Mouse (Mus musculus) left cerebral cortex, postnatal 14 days (tissue): Measurements from ENCODE around the gene Igsf21. TPM values are rescaled to one million over a fixed set of nuclear protein-coding genes. Genes with fewer than 3 reads are reported as not detected.

Experiments
- DNase-seq, 2 experiments: peaks; one replicate each; pipeline ENCODE4 v3.0.0; 2021 to 2022; ENCODE audit warnings: low spot score in 2 of 2, mixed read lengths in 1 of 2
- intact Hi-C: fragments of 180-260 bp; cut with DNase I; formaldehyde crosslinking; loops from one replicate; pipeline ENCODE4 v1.15.1; 2025
- total RNA-seq, 2 experiments: library from RNA; stranded (reverse); gene quantifications; 2 replicates each; pipeline ENCODE4 v1.2.3; 2021

Gene Igsf21
- total RNA-seq, 2 experiments from 2014 or later: 108 to 128 TPM

GRCm38 (mm10) chr4:140035232-140035631, 211.4 kb downstream of the Igsf21 start:
- intact Hi-C loops: loop anchor here (5.0 kb wide), 1 partner anchor 37 kb away; no protein-coding TSS in a partner anchor
- no peak for DNase-seq

GRCm38 (mm10) chr4:140033394-140033793, 213.2 kb downstream of the Igsf21 start:
- peak; percentile 48 to 55 for DNase-seq
- intact Hi-C loops: loop anchor here (5.0 kb wide), 3 partner anchors 106 to 214 kb away; partner anchors contain the start of gene Igsf21

GRCm38 (mm10) chr4:140030415-140030814, 216.2 kb downstream of the Igsf21 start:
- intact Hi-C loops: loop anchor here (5.0 kb wide), 3 partner anchors 103 to 217 kb away; partner anchors contain the start of gene Igsf21
- peak; percentile 67 to 71 for DNase-seq

GRCm38 (mm10) chr4:140030040-140030386, 216.6 kb downstream of the Igsf21 start:
- intact Hi-C loops: loop anchor here (5.0 kb wide), 3 partner anchors 103 to 217 kb away; partner anchors contain the start of gene Igsf21
- peak; percentile 55 to 68 for DNase-seq

GRCm38 (mm10) chr4:140029324-140030039, 217.1 kb downstream of the Igsf21 start:
- DNase-seq: no peak
- intact Hi-C loops: loop anchor here (5.0 kb wide), 3 partner anchors 102 to 218 kb away; partner anchors contain the start of gene Igsf21

- intact Hi-C loops: no loop called here
Observed at GRCm38 (mm10) chr4:140023833-140024232, 222.8 kb downstream of the Igsf21 start.

GRCm38 (mm10) chr4:140015916-140016315, 230.7 kb downstream of the Igsf21 start:
- intact Hi-C loops: no loop called here

More at GRCm38 (mm10) chr4:140023833-140024232, 222.8 kb downstream of the Igsf21 start:
- no peak for DNase-seq

GRCm38 (mm10) chr4:140010728-140011470, 235.7 kb downstream of the Igsf21 start:
- no peak for DNase-seq
- intact Hi-C loops: loop anchor here (5.0 kb wide), 1 partner anchor 129 kb away; no protein-coding TSS in a partner anchor

More at GRCm38 (mm10) chr4:140015916-140016315, 230.7 kb downstream of the Igsf21 start:
- DNase-seq: no peak

GRCm38 (mm10) chr4:140004932-140005331, 241.7 kb downstream of the Igsf21 start:
- intact Hi-C loops: no loop called here
- no peak for DNase-seq

GRCm38 (mm10) chr4:140004170-140004569, 242.4 kb downstream of the Igsf21 start:
- intact Hi-C loops: no loop called here
- DNase-seq: peak; percentile 56 to 78

GRCm38 (mm10) chr4:140002069-140002468, 244.5 kb downstream of the Igsf21 start:
- no peak for DNase-seq
- intact Hi-C loops: no loop called here

- DNase-seq: no peak
- intact Hi-C loops: no loop called here
Observed at GRCm38 (mm10) chr4:140000911-140001310, 245.7 kb downstream of the Igsf21 start.

GRCm38 (mm10) chr4:139999033-139999432, 247.6 kb downstream of the Igsf21 start:
- intact Hi-C loops: no loop called here
- no peak for DNase-seq

- intact Hi-C loops: no loop called here
- DNase-seq: peak in 1 of 2 experiments; percentile 39
Observed at GRCm38 (mm10) chr4:139995659-139996058, 250.9 kb downstream of the Igsf21 start.

- intact Hi-C loops: no loop called here
- no peak for DNase-seq
Observed at GRCm38 (mm10) chr4:139993111-139993755, 253.4 kb downstream of the Igsf21 start.

- DNase-seq: no peak
- intact Hi-C loops: no loop called here
Observed at GRCm38 (mm10) chr4:139986913-139987312, 259.7 kb downstream of the Igsf21 start.

- intact Hi-C loops: no loop called here
- DNase-seq: no peak
Observed at GRCm38 (mm10) chr4:139978716-139979115, 267.9 kb downstream of the Igsf21 start.

GRCm38 (mm10) chr4:139977308-139977781, 269.2 kb downstream of the Igsf21 start:
- intact Hi-C loops: no loop called here
- DNase-seq: no peak
